Mouse (Mus musculus) cerebellum, adult 2 months (tissue): ENCODE measurements around the gene Rad51b.

ENCODE experiments used
- CTCF ChIP-seq: fragments of 200-500 bp; IDR thresholded peaks from 2 replicates; pipeline ENCODE4 v1.5.1; 2011; ENCODE audit warnings: low read depth, mild to moderate bottlenecking, control low read depth, low read length, moderate library complexity, borderline replicate concordance; ENCODE audit not compliant: insufficient read depth
- POLR2A ChIP-seq: fragments of 200-500 bp; IDR thresholded peaks from 2 replicates; pipeline ENCODE4 v1.6.1; 2011; ENCODE audit warnings: low read length, control low read depth, borderline replicate concordance; ENCODE audit not compliant: insufficient read depth

- no peak for TF ChIP-seq CTCF
- no peak for TF ChIP-seq POLR2A
Observed at GRCm38 (mm10) chr12:79641570-79642285, 344.6 kb downstream of the Rad51b start.
